Mouse (Mus musculus) forebrain, embryonic 16.5 days (tissue): ENCODE data around the gene Lama5. TPM values are rescaled to one million over a fixed set of nuclear protein-coding genes. Genes with fewer than 3 reads are reported as not detected.
A peak's percentile ranks its signal among the peaks of the same experiment; 100 is the strongest.
"Not testable (repeated sequence)": the region's sequence is repeated elsewhere in the genome, so short reads cannot be mapped to it uniquely, and the experiment has no call there.

Experiments
- ATAC-seq: fragments of 200-750 bp; cut with Nextera tagmentation; 2 replicates; pipeline ENCODE4 v1.8.0; 2017; ENCODE audit warnings: mild to moderate bottlenecking, moderate library complexity
- H3K27ac ChIP-seq: fragments of 300-500 bp; sonication (generic); 2 replicates; pipeline ENCODE4 v1.5.1; 2014; ENCODE audit warnings: low read length, control low read depth
- H3K27me3 ChIP-seq: fragments of 300-500 bp; sonication (generic); replicated peaks from 2 replicates; pipeline ENCODE4 v1.6.1; 2014; ENCODE audit warnings: low read length; ENCODE audit not compliant: control insufficient read depth, insufficient read depth
- H3K36me3 ChIP-seq: fragments of 300-500 bp; sonication (generic); 2 replicates; pipeline ENCODE4 v1.6.1; 2014; ENCODE audit not compliant: control insufficient read depth, insufficient read depth
- H3K4me1 ChIP-seq: fragments of 300-500 bp; sonication (generic); replicated peaks from 2 replicates; pipeline ENCODE4 v1.6.1; 2014; ENCODE audit warnings: low read length; ENCODE audit not compliant: control insufficient read depth, insufficient read depth
- H3K4me2 ChIP-seq: fragments of 300-500 bp; sonication (generic); 2 replicates; pipeline ENCODE4 v1.6.1; 2014; ENCODE audit warnings: mild to moderate bottlenecking, low read length, control low read depth
- H3K4me3 ChIP-seq: fragments of 300-500 bp; sonication (generic); replicated peaks from 2 replicates; pipeline ENCODE4 v1.5.1; 2014; ENCODE audit warnings: mild to moderate bottlenecking, low read length, control low read depth
- H3K9ac ChIP-seq: fragments of 300-500 bp; sonication (generic); replicated peaks from 2 replicates; pipeline ENCODE4 v1.6.1; 2014; ENCODE audit warnings: low read depth, low read length, control low read depth
- H3K9me3 ChIP-seq: fragments of 300-500 bp; sonication (generic); 2 replicates; pipeline ENCODE4 v1.6.1; 2016; ENCODE audit warnings: low read length; ENCODE audit not compliant: control insufficient read depth
- WGBS: fragments of 180-500 bp; shearing (Covaris S2); extraction: QIAGEN DNeasy Blood & Tissue Kit; methylation state at CpG from one replicate; pipeline ENCODE4 v1.1.7; 2014; 5-methylcytosine and 5-hydroxymethylcytosine counted together
- polyA plus RNA-seq: library from polyadenylated mRNA; unstranded; fragments of >200 nt; fragmentation: Nextera tagmentation; extraction: Ambion mirVana; gene quantifications from 2 replicates; pipeline ENCODE4 v1.2.1, GENCODE M21; 2015

Gene Lama5
- polyA plus RNA-seq, 1 experiment from 2014 or later = 3.2 TPM

GRCm38 (mm10) chr2:180173711-180174110, 51.9 kb downstream of the Lama5 start:
- H3K9me3 ChIP-seq, H3K27me3 ChIP-seq, H3K27ac ChIP-seq, H3K9ac ChIP-seq, H3K4me3 ChIP-seq, ATAC-seq, H3K4me2 ChIP-seq: not testable (repeated sequence)
- WGBS = 94% methylated on average over 8 of the region's 8 CpGs
- peaks cover 19% of the 10 kb centered on the region for H3K4me1 ChIP-seq
- H3K36me3 ChIP-seq = peaks cover 20% of the 10 kb centered on the region

DNA sequence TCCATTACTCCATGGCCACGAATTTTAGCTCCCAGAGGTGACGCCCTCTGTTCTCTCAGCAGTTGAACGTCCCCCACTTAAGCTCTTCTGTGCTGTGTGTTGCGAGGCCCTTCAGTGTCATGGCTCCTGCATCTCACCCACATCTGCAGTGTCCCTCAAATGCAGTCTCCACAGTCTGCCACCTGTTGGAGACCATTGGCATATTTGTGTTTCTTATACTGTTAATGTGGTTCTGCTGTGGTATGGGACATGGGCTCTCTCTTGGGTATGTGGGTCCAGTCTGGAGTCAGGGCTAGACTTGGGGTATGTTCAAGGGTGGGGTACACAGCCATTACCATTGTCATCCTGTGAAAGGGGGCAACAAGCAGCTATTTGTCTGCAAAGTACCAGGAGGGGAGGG, 52.5 kb downstream of the Lama5 start:
- Histone ChIP-seq H3K9ac (no peak overlapping the region), H3K27ac (no peak overlapping the region), H3K4me1 (peaks cover 19% of the 10 kb centered on the region), H3K36me3 (peaks cover 19% of the 10 kb centered on the region), H3K4me3 (no peak overlapping the region), H3K4me2 (peak overlapping the region; percentile 99; the same call in 1 of the 2 replicates), H3K27me3 (no peaks in the 10 kb centered on the region), H3K9me3 (no peaks in the 10 kb centered on the region)
- WGBS = 71% methylated on average over 4 of the region's 4 CpGs
- ATAC-seq = no peak

DNA sequence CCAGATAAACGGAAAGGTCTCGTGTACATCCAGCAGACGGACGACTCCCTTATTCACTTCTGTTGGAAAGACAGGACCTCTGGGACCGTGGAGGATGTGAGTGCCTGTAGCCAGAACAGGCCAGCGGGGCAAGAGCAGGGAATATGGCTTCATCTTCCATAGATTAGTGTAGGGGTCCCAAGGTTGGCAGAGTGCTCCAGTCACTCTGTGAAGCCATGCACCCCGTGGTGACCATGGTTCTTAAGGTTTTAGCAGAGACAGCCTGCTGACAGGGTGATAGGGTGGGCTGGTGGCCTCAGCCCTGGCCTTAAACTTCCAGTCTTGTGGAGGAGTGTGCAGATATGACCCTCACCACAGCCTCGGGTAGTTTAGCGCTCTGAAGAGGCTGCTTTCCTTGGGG, 53.5 kb downstream of the Lama5 start:
- H3K4me3 ChIP-seq = peak overlapping the region; percentile 87
- peak overlapping the region; percentile 99 for H3K4me2 ChIP-seq
- no peak overlapping the region for H3K27ac ChIP-seq
- no peak for ATAC-seq
- WGBS = 4% methylated on average over 8 of the region's 9 CpGs
- no peaks in the 10 kb centered on the region for H3K9me3 ChIP-seq
- H3K9ac ChIP-seq = peak overlapping the region; percentile 90
- peaks cover 19% of the 10 kb centered on the region for H3K4me1 ChIP-seq
- H3K27me3 ChIP-seq = no peaks in the 10 kb centered on the region
- peaks cover 13% of the 10 kb centered on the region for H3K36me3 ChIP-seq

GRCm38 (mm10) chr2:180171522-180172070, 54.1 kb downstream of the Lama5 start:
- Histone ChIP-seq H3K4me2 (peak overlapping the region; percentile 99), H3K36me3 (peaks cover 10% of the 10 kb centered on the region), H3K9me3 (no peaks in the 10 kb centered on the region), H3K27ac (peak overlapping the region; percentile 84), H3K27me3 (no peaks in the 10 kb centered on the region), H3K4me3 (peak overlapping the region; percentile 87), H3K9ac (peak overlapping the region; percentile 90), H3K4me1 (peaks cover 19% of the 10 kb centered on the region)
- peak; percentile 56 for ATAC-seq
- under 1% methylated on average over 64 of the region's 80 CpGs for WGBS

DNA sequence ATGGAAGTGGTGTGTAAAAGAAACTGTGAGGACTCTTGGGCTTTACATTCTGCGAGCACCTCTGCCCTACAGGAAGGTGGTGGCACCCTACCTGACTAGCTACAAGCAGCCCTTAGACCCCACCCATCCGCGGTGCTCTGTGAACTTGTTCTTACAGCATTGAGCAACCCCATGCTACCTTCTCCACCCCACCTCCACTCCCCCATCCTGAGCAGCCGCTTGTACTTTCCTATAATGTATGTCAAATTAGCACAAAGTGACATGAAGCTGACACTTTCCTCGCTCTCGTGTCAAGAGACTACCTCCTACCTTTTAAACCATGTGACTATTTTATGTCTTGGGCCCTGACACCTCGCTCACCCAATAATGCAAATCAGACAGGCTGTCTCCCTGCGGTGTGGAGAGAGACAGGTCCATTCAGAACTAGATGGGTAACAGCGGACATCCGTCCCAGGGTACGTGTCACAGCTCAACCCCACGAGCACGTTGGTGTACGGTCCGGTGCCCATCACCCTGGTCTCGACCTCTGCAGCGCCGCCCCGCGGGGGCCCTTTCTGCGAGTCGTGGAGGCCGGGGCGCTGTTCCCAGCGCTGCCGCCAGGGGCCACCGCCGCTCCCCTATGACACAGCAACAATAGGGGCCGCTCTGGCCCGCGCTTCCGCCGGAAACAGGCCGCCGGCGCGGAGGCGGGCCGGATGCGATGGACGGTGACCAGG, 54.7 kb downstream of the Lama5 start, which contains the start of gene Adrm1:
Gene Adrm1 (plus strand): TSS at position 680 of the 716 bp plus-strand sequence.
- Histone ChIP-seq H3K27ac (peak within 1 kb of the TSS; percentile 84), H3K4me2 (peak within 1 kb of the TSS; percentile 99), H3K36me3 (peaks cover 6% of the 10 kb centered on the region), H3K9ac (peak within 1 kb of the TSS; percentile 90), H3K4me1 (peaks cover 19% of the 10 kb centered on the region), H3K4me3 (peak within 1 kb of the TSS; percentile 87), H3K9me3 (no peaks in the 10 kb centered on the region), H3K27me3 (no peaks in the 10 kb centered on the region)
- 5% methylated on average over 41 of the region's 41 CpGs for WGBS
- peak; percentile 99 for ATAC-seq

GRCm38 (mm10) chr2:180170151-180170805, 55.4 kb downstream of the Lama5 start:
- Histone ChIP-seq H3K4me1 (peaks cover 19% of the 10 kb centered on the region), H3K27ac (no peak overlapping the region), H3K4me2 (no peak overlapping the region), H3K27me3 (no peaks in the 10 kb centered on the region), H3K9ac (no peak overlapping the region), H3K36me3 (peaks cover 4% of the 10 kb centered on the region), H3K4me3 (no peak overlapping the region), H3K9me3 (no peaks in the 10 kb centered on the region)
- no peak for ATAC-seq
- WGBS = 70% methylated on average over 11 of the region's 11 CpGs

DNA sequence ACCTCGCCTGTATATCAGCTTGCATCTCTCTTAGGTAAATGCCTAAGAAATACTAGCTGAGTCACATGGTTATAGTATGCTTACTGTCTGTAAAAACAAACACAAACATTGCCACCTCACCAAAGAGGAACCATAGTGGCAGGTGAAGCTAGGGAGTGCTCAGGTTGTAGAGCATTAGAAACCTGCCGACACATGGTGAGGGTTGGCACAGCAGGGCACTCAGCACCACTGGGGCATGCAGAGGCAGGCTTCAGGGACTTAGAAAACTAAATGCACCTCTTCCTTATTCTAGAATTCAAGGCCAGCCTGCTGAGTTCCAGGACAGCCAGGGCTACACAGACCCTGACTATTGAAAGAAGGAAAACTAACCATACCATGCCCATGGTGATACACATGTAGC, 58.8 kb downstream of the Lama5 start:
- WGBS = 89% methylated on average over 2 of the region's 2 CpGs
- Histone ChIP-seq H3K9me3 (no peaks in the 10 kb centered on the region), H3K27ac (no peak overlapping the region), H3K27me3 (no peaks in the 10 kb centered on the region), H3K4me2 (no peak overlapping the region), H3K36me3 (0 out of 2 replicates have a peak, but pooled peaks cover 5% of the 10 kb centered on the region), H3K9ac (no peak overlapping the region), H3K4me3 (no peak overlapping the region), H3K4me1 (peaks cover 4% of the 10 kb centered on the region; the same call in 1 of the 2 replicates)
- ATAC-seq = no peak

DNA sequence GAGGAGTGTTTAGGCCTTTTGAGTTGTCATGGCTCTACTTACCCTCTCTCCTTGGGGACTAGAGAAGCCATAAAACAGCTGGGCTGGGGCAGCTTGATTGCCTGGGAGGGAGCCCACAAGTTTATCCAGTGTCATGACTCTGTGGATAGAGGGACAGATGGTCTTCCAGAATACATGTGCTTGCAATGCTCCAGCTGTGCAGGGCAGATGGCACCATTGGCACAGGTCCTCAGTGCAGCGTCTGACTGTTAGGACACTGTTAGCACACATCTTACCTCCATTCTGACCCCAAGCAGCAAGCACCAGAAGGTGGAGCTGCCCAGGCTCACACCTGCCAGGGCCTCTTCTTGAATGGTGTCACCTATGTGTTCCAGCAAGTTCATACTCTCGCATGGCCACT, 59.8 kb downstream of the Lama5 start:
- Histone ChIP-seq H3K4me2 (no peak overlapping the region), H3K9me3 (no peaks in the 10 kb centered on the region), H3K27me3 (no peaks in the 10 kb centered on the region), H3K4me1 (peaks cover 2% of the 10 kb centered on the region; the same call in 1 of the 2 replicates), H3K27ac (no peak overlapping the region), H3K9ac (no peak overlapping the region), H3K4me3 (no peak overlapping the region), H3K36me3 (peaks cover 12% of the 10 kb centered on the region; the same call in 1 of the 2 replicates)
- 77% methylated on average over 2 of the region's 2 CpGs for WGBS
- no peak for ATAC-seq

- no peak overlapping the region for H3K4me2 ChIP-seq
- H3K36me3 ChIP-seq = peaks cover 32% of the 10 kb centered on the region
- no peak overlapping the region for H3K4me3 ChIP-seq
- WGBS = 91% methylated on average over 3 of the region's 3 CpGs
- H3K27me3 ChIP-seq = no peaks in the 10 kb centered on the region
- H3K4me1 ChIP-seq = no peaks in the 10 kb centered on the region
- no peak overlapping the region for H3K27ac ChIP-seq
- no peak for ATAC-seq
- H3K9ac ChIP-seq = no peak overlapping the region
- no peaks in the 10 kb centered on the region for H3K9me3 ChIP-seq
Measured at GRCm38 (mm10) chr2:180158627-180159026, 67.0 kb downstream of the Lama5 start.
